Mouse (Mus musculus): ENCODE measurements at regions not wholly inside any gene's neighbourhood (a gene's known extent, or its start where the extent isn't known, plus 50 kb on each side); places are given as distances from the start of the nearest gene placed in this dataset.

DNA sequence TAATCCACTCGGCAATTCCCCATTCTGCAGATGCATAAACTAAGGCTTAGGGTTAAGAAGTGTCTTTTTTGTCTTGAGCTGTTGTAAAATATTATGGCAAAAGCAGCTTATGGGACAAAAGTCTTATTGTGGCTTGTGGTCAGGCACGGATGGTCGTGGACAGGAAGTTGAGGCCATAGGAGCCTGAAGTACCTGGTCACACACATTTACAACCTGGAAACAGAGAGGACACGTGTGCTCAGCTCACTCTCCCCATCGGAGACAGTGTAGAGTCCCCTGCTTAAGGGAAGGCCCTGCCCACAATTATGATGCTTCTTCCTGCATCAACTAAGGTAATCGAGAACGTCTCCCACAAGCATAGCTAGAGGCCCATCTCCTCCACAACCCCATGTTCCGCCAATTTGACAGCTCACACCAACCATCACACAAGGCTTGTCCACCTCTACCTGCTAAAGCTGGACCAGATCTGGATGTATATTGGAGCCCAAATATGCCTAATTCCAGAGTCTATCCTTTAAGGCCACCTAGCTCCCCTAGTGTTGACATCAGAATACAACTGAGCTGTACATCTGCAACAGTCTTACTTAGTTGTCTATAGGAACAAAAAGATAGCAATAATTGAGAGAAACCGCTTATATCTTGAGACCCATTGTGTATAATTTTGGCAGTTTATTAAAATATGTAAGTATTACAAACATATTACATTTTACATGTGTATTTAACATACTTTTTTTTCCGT lies 89.0 kb downstream of the Dyrk2 start:
- no peak overlapping the region for H3K27ac ChIP-seq (ENCODE audit: insufficient read depth, low read depth, low read length)
- H3K27me3 ChIP-seq (ENCODE audit: control insufficient read depth, insufficient read depth, low read length): no peaks in the 10 kb centered on the region
- TF ChIP-seq CTCF (IDR thresholded peaks at IDR 0.05; ENCODE audit: extremely low read depth, insufficient read length, insufficient replicate concordance, low read depth, low read length) (no peak), POLR2A (IDR thresholded peaks at IDR 0.05; ENCODE audit: low read depth, low read length) (no peak)
- no peaks in the 10 kb centered on the region for H3K4me1 ChIP-seq (ENCODE audit: control insufficient read depth, insufficient read depth, insufficient read length, low read length)
- no peaks in the 10 kb centered on the region for H3K36me3 ChIP-seq (ENCODE audit: control insufficient read depth, insufficient read depth, low read length)
- H3K4me3 ChIP-seq (ENCODE audit: low read depth, low read length): no peak overlapping the region
- WGBS: 73% methylated on average over 10 of the region's 10 CpGs

DNA sequence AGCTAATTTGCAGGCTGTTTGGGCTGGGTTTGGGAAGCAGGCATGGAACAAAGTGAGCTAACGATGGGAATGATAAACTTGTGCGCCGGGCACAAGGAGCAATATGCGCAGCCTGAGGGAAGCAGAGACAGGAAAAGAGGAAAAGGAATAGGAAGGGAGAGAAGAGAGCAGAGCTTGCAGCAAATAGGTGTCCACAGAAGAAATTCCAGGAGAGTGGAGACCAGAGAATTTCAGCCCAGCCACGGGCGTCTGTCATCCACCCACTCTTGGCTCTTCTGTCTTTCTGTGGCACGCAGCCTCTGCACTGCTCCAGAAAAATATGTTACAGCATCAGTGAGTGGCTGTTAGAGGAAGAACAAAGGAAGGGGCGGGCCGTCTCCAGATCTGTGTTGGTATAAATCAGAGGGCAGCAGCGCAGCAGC lies 88.2 kb downstream of the Dyrk2 start:
- no peaks in the 10 kb centered on the region for H3K36me3 ChIP-seq (ENCODE audit: control insufficient read depth, insufficient read depth, low read length)
- TF ChIP-seq CTCF (IDR thresholded peaks at IDR 0.05; ENCODE audit: extremely low read depth, insufficient read length, insufficient replicate concordance, low read depth, low read length) (no peak), POLR2A (IDR thresholded peaks at IDR 0.05; ENCODE audit: low read depth, low read length) (no peak)
- no peak overlapping the region for H3K27ac ChIP-seq (ENCODE audit: insufficient read depth, low read depth, low read length)
- no peaks in the 10 kb centered on the region for H3K4me1 ChIP-seq (ENCODE audit: control insufficient read depth, insufficient read depth, insufficient read length, low read length)
- no peak overlapping the region for H3K4me3 ChIP-seq (ENCODE audit: low read depth, low read length)
- 63% methylated on average over 10 of the region's 10 CpGs for WGBS
- no peaks in the 10 kb centered on the region for H3K27me3 ChIP-seq (ENCODE audit: control insufficient read depth, insufficient read depth, low read length)

DNA sequence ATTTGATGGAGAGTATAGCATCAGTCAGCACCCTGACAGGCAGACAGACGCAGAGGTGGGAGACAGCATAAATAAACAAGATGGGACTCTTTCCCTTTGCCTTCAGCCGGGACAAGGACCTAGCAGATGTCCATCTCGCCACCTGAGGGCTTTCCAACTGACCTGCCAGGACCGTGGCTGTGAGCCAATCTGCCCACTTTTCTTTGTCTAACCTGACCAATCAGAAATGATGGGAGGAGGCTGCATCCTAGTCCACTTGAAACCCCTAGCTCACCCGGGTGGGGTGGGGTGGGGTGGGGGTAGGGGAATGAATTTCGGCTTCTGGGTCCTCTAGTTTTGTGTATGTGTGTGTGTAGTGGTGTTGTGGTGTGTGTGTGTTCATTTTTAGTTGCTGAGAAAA lies 87.4 kb downstream of the Dyrk2 start:
- H3K4me3 ChIP-seq (ENCODE audit: low read depth, low read length): no peak overlapping the region
- no peaks in the 10 kb centered on the region for H3K36me3 ChIP-seq (ENCODE audit: control insufficient read depth, insufficient read depth, low read length)
- no peaks in the 10 kb centered on the region for H3K4me1 ChIP-seq (ENCODE audit: control insufficient read depth, insufficient read depth, insufficient read length, low read length)
- TF ChIP-seq CTCF (IDR thresholded peaks at IDR 0.05; ENCODE audit: extremely low read depth, insufficient read length, insufficient replicate concordance, low read depth, low read length) (no peak), POLR2A (IDR thresholded peaks at IDR 0.05; ENCODE audit: low read depth, low read length) (no peak)
- 74% methylated on average over 6 of the region's 6 CpGs for WGBS
- no peaks in the 10 kb centered on the region for H3K27me3 ChIP-seq (ENCODE audit: control insufficient read depth, insufficient read depth, low read length)
- H3K27ac ChIP-seq (ENCODE audit: insufficient read depth, low read depth, low read length): no peak overlapping the region

DNA sequence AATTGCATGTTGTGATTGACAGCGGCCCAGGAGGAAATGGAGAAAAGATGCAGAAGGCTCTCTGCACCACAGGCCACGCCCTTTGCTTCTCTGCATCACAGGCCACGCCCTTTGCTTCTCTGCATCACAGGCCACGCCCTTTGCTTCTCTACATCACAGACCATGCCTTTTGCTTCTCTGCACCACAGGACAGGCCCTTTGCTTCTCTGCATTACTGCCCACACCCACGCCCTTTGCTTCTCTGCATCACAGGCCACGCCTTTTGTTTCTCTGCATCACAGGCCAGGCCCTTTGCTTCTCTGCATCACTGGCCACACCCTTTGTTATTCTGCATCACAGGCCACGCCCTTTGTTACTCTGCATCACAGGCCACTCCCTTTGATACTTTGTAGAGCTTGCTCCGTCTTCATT lies 82.7 kb downstream of the Dyrk2 start:
- no peak overlapping the region for H3K4me3 ChIP-seq (ENCODE audit: low read depth, low read length)
- no peaks in the 10 kb centered on the region for H3K27me3 ChIP-seq (ENCODE audit: control insufficient read depth, insufficient read depth, low read length)
- no peak overlapping the region for H3K27ac ChIP-seq (ENCODE audit: insufficient read depth, low read depth, low read length)
- TF ChIP-seq CTCF (IDR thresholded peaks at IDR 0.05; ENCODE audit: extremely low read depth, insufficient read length, insufficient replicate concordance, low read depth, low read length) (no peak), POLR2A (IDR thresholded peaks at IDR 0.05; ENCODE audit: low read depth, low read length) (no peak)
- H3K4me1 ChIP-seq (ENCODE audit: control insufficient read depth, insufficient read depth, insufficient read length, low read length): no peaks in the 10 kb centered on the region
- no peaks in the 10 kb centered on the region for H3K36me3 ChIP-seq (ENCODE audit: control insufficient read depth, insufficient read depth, low read length)
- WGBS: 69% methylated on average over 8 of the region's 8 CpGs

DNA sequence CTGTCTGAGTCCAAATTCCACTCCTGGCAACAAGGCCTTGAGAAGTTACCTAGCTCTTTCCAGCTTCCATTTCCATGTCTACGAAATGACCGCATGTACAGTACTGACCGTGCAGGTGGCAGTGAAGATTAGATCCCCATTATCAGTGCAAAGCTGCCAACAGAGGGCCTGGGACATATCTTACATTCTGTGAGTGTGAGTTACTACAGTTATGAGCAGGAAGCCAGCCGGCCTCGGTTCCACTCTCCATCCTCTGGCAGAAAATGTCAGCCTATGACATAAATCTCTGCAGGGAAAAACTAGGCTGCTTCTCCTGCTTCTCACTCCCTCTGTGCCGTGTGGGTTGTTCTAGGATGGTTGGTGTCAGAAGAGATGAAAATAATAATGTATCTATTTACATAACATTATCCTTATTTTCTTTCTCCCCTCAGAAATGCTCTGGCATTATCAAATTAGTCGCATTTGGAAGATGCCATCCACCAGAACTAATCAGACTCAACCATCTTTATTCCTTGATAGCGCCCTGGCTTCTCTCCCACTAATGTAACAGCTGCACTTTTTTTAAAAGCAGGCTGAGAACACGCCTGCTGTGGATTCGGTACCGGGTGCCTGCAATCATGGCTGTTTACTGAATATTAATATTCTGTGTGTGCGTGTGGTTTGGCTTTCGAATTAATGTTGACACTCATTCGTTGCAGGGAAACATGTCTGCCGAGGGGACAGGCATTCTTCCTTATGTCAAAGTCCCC lies 77.5 kb downstream of the Dyrk2 start:
- Histone ChIP-seq H3K4me3 (ENCODE audit: low read depth, low read length) (no peak overlapping the region), H3K4me1 (ENCODE audit: control insufficient read depth, insufficient read depth, insufficient read length, low read length) (no peaks in the 10 kb centered on the region; the same call in 1 of the 2 replicates), H3K36me3 (ENCODE audit: control insufficient read depth, insufficient read depth, low read length) (no peaks in the 10 kb centered on the region), H3K27ac (ENCODE audit: insufficient read depth, low read depth, low read length) (no peak overlapping the region), H3K27me3 (ENCODE audit: control insufficient read depth, insufficient read depth, low read length) (no peaks in the 10 kb centered on the region)
- no peak for TF ChIP-seq POLR2A (IDR thresholded peaks at IDR 0.05; ENCODE audit: low read depth, low read length)
- TF ChIP-seq CTCF (IDR thresholded peaks at IDR 0.05; ENCODE audit: extremely low read depth, insufficient read length, insufficient replicate concordance, low read depth, low read length): no peak
- WGBS: 58% methylated on average over 15 of the region's 15 CpGs

DNA sequence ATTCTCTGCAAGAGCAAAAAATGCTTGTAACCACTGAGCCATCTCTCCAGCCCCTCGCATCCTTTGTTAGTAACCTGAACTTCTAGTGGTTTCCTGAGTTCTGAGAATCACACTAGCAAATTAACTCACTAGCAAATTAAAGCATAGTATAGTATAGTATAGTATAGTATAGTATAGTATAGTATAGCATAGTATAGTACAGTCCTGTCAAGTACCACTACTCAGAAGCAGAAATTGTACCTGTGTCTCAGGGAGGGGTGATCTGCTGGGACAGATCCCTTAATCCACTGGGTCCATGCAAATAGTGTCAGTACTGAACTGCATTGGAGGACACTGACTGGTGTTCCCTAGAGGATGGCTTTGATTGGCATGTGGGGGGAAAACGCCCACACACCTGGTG lies 76.2 kb downstream of the Dyrk2 start:
- H3K36me3 ChIP-seq (ENCODE audit: control insufficient read depth, insufficient read depth, low read length): no peaks in the 10 kb centered on the region
- 85% methylated on average over 2 of the region's 2 CpGs for WGBS
- H3K27ac ChIP-seq (ENCODE audit: insufficient read depth, low read depth, low read length): no peak overlapping the region
- H3K4me3 ChIP-seq (ENCODE audit: low read depth, low read length): no peak overlapping the region
- no peaks in the 10 kb centered on the region for H3K27me3 ChIP-seq (ENCODE audit: control insufficient read depth, insufficient read depth, low read length)
- TF ChIP-seq CTCF (IDR thresholded peaks at IDR 0.05; ENCODE audit: extremely low read depth, insufficient read length, insufficient replicate concordance, low read depth, low read length): no peak
- no peak for TF ChIP-seq POLR2A (IDR thresholded peaks at IDR 0.05; ENCODE audit: low read depth, low read length)
- no peaks in the 10 kb centered on the region; the same call in 1 of the 2 replicates for H3K4me1 ChIP-seq (ENCODE audit: control insufficient read depth, insufficient read depth, insufficient read length, low read length)

DNA sequence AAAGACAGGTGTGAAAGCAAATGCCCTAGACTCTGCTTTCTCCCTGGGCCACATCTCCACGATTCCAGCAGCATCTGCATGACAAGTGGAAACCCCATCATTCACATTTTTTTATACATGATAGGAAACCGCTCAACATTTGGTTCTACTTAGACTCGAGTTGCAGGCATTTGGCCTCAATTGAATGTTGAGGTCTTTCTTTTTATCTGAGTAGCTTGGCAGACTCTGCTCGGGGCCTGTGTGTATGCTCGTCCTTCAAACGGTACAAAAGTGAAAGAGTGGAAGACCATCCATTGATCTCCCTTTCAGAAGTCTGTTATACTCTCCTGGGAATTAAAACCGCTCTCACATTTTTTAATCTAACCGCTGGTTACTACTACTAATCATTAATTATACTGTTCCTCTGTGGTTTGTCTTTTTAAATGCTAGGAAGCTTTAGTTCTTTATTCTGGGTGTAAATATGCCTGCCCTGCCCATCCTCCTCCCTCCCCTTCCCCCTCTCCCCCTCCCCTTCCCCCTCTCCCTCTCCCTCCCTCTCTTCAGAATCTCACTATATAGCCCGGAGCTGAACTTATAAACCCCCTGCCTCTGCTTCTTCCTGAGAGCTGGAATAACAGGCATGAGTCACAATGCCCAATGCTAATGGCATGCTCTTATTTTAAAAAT lies 75.5 kb downstream of the Dyrk2 start:
- TF ChIP-seq CTCF (IDR thresholded peaks at IDR 0.05; ENCODE audit: extremely low read depth, insufficient read length, insufficient replicate concordance, low read depth, low read length): no peak
- H3K4me1 ChIP-seq (ENCODE audit: control insufficient read depth, insufficient read depth, insufficient read length, low read length): no peaks in the 10 kb centered on the region; the same call in 1 of the 2 replicates
- no peak overlapping the region for H3K4me3 ChIP-seq (ENCODE audit: low read depth, low read length)
- H3K36me3 ChIP-seq (ENCODE audit: control insufficient read depth, insufficient read depth, low read length): no peaks in the 10 kb centered on the region
- H3K27me3 ChIP-seq (ENCODE audit: control insufficient read depth, insufficient read depth, low read length): no peaks in the 10 kb centered on the region
- 78% methylated on average over 9 of the region's 9 CpGs for WGBS
- no peak overlapping the region for H3K27ac ChIP-seq (ENCODE audit: insufficient read depth, low read depth, low read length)
